Mouse (Mus musculus) cerebellum, adult 9-10 months (tissue): ENCODE measurements around the gene Lrp5.

Source experiments
- DNase-seq: peaks from one replicate; pipeline ENCODE4 v3.0.0; 2022

Lrp5 gene

DNA sequence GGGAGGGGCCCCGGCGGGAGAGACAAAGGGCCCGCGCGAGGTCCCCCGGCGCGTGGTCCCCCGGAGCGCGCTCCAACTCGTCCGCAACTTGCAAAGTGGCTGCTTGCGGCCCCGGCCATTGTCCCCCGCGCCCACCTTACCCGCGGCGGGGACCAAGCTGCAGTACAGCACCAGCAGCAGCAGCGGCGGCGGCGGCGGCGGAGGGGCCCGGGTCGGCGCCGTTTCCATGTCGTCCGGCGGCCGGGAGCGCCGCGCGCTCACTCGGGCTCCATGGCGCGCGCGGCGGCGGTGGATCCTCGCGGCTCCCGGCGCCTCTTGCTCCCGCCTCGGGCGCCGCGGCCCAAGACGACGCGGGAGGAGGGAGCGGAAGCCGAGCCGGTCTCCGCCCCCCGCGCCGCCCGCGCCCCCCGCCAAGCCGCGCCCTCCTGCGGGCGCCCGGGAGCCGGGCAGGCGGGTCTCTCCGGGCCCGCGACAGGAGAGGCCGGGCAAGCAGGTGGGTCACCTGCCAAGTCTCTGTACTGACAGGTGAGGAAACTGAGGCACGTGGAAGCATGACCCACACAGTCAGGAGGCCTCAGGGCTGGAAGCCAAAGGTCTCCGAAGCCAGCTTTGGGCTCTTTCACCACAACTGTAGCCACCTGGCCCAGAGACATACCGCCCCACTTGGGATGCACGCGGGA is at the start of gene Lrp5:
Lrp5 (minus strand) TSS at position 350 of the 680 bp plus-strand sequence.
- DNase-seq = no peak

DNA sequence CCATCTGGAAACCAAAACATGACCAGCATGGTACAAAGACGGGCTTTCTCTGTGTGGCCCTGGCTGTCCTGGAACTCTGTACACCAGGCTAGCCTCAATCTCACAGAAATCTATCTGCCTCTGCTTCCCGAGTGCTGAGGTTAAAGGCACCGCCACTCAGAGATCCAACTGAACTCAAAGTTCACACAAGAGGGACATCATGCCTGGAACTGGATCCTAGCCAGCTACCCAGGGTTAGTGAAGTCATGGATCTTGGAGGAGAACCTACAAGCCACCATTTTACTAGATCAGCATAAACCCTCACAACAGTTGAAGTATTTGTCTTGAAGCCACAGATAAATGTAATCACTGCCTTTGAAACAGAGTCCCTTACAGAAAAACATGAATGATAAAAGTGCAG is 49.6 kb upstream of the Lrp5 start:
- no peak for DNase-seq

GRCm38 (mm10) chr19:3730781-3731646 is 44.6 kb upstream of the Lrp5 start:
- no peak for DNase-seq

GRCm38 (mm10) chr19:3728901-3729300 is 42.5 kb upstream of the Lrp5 start:
- no peak for DNase-seq

- peak; percentile 86 for DNase-seq
Observed at GRCm38 (mm10) chr19:3724779-3725178, 38.4 kb upstream of the Lrp5 start.

- DNase-seq = peak; percentile 32
Observed at GRCm38 (mm10) chr19:3723904-3724303, 37.5 kb upstream of the Lrp5 start.

DNA sequence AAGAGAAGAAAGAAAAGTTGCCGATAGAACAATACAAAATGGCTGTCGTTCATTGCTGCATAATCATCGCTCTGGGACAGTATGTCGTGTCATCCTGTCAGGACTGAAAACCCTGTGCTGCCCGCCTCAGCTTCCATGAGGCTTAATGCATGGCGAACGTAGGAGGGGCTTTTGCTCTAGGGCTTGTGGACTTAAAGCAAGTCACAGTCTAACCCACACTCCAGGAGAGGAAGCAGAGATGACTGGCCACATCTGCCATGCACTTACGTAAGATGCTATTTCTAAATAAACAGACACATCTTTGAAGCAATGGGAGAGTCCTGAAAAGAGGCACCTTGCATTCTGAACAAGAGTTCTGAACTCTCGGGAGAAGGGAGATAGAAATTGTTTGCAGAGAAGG is 36.8 kb upstream of the Lrp5 start:
- DNase-seq = no peak

DNA sequence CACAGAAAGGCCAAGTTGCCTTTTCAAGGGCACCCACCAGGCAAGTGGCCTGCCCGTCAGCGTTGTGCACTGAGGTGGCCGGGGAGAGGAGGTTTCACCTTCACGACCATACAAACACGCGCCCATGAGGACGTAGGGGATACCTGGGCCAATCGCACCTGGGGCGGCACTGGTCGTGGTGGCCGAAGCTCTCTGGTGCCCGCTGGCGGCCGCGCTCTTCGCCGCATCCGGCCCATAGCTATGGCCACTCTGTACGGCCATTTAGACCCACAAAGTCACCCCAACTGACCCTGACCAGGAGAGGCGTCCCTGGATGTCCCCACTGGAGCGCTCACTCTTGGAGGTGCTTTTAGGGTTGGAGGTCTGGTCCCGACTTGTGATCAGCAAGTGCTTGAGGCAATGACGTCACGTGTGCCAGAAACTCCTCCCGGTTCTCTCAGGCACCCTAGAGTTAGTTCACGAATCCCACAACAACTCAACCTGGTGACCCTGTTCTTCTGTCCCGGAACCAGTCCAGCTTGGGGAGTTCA is 33.1 kb upstream of the Lrp5 start:
- DNase-seq = peak; percentile 71

DNA sequence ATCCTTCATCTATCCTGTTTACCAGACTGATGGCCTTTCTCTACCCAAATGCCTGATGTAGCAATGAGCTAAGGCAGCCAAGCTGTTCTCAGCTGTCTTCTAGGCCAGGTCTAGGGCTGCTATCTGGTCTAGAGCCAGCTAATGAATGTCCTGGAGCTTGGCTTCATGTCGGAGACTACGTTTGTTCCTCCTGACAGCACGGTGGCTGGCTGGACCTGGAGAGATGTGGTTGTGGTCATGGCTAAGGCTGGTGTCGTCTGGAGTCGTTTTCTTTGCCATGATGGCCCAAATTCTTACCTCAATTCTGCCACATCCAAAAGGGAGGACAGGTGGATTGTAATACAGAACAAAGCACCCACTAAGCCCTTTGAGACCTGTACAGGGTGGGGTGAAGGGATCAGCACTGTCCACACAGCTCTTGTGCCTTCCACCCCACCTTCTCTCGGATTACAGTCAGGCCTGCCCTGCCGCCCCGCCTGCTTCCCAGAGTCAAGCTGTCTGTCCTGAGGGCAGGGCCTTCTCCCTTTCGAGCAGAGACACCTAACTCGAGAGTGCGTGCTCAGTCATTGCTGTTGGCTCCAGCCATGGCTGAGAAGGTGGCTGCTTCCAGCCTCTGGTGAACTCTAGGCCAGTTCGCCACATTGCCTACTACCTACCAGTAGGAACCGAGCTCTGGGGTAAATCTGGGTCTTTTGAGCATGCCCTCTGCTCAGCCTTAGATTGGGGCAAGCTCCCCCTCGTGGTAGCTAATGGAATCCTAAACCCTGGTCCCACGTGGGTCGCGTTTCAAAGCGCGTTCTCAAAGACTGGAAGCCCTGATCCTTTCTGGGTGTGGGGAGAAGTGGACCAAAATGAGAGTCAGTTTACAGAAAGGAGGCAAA is 32.4 kb upstream of the Lrp5 start:
- peak; percentile 79 for DNase-seq

- DNase-seq = no peak
Observed at GRCm38 (mm10) chr19:3714381-3714780, 28.0 kb upstream of the Lrp5 start.

- no peak for DNase-seq
Observed at GRCm38 (mm10) chr19:3710436-3710835, 24.1 kb upstream of the Lrp5 start.

GRCm38 (mm10) chr19:3709013-3709787 is 22.8 kb upstream of the Lrp5 start:
- no peak for DNase-seq

DNA sequence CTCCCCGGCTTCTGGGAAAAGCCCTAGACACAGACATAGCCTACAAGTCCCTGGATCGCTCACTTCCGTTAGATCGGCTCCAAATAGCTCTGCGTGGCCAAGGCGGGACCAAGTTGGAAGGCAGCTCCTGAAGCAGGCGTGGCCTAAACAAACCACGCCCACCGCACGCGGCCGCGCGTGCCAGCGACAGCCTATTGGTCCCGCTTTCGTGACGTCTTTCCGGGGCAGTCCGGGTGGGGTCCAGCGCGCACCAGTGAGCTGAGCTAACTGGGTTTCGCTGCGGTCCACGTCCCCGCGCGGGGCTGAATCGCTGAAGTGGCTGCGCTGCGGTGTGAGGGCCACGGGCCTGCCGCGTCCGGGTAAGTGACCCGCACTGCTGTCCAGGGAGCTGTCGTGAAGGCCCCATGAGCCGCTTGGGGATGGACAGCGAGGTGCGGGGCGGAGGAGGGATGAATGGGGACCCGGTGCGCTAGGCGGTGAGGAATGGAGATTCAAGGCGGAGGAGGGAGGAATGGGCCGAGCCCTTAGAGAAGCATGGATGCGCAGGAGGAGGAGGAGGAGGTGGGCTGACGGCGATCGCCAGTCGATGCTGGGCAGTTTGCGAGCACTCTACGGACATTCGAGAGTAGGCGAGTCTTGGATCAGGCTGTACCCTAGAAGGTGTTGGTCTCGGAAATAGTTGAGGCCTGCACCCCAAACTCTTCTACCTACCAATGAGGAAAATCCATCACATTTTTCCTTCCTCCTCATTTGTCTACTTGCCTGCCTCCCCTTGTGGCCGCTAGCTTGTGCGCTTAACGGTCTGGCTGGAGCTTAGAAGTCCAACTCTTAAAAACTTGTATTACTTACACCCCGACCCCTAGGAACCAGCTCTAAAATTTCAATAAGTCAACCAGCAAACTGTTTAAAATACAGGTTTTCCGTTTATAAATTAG is 22.0 kb upstream of the Lrp5 start, which contains the start of gene 1810055G02Rik:
1810055G02Rik (plus strand) TSS at position 216 of the 935 bp plus-strand sequence.
- peak; percentile 99 for DNase-seq

DNA sequence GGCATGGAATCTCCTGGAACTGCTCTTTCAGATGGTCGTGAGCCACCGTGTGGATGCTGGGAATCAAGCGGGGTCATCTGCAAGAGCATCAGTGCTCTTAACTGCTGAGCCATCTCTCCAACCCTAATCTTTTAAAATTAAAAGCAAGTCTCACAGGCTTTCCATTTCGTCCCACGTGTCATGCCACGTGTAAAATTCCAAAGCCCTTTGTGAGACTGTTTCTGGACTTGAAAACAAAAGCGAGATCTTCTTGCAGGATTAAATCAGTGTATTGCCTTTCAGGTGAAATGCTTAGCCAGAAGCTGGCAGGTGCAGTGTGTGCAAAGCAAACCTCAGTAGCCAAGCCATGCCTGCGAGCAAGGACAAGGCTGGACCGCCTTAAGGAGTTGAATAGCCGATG is 21.2 kb upstream of the Lrp5 start:
- DNase-seq = peak; percentile 53

GRCm38 (mm10) chr19:3706258-3706657 is 19.9 kb upstream of the Lrp5 start:
- DNase-seq = peak; percentile 59

- DNase-seq = no peak
Observed at GRCm38 (mm10) chr19:3702460-3702859, 16.1 kb upstream of the Lrp5 start.

DNA sequence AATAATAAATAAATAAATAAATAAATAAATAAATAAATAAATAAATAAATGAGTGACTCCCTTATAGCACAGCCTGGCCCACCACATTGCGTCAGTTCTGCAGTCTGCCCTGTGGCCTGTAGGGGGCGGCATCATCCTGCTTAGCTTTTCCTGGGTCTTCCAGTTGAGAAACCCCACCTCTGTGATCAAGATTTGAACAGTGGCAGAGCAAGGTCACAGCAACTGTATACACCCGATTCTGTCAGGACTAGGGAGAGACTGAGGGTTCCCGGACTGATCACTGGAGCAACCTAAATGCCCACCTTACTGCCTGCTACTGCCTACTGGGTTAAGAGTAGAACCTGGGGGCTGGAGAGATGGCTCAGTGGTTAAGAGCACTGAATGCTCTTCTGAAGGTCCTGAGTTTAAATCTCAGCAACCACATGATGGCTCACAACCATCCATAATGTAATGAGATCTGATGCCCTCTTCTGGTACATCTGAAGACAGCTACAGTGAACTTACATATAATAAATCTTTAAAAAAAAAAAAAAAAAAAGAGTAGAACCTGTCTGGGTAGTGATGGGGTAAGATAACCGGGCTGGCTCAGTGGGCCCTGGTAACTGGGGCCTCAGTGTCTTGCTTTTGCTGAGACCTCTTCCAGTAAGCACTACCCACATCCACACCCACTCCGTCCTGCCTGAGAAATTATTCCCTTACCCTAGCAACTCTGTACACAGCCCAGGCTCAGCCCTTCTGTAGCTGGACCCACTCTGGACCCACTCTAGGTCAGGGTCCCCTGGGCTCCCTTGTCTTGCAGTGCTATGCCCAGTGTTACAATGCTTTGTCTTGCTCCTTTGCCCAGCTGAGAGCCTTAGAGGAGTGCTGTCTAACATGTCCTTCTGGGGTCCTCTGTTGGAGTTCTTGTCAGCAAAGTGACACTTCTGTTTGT is 13.4 kb upstream of the Lrp5 start:
- peak; percentile 86 for DNase-seq

DNA sequence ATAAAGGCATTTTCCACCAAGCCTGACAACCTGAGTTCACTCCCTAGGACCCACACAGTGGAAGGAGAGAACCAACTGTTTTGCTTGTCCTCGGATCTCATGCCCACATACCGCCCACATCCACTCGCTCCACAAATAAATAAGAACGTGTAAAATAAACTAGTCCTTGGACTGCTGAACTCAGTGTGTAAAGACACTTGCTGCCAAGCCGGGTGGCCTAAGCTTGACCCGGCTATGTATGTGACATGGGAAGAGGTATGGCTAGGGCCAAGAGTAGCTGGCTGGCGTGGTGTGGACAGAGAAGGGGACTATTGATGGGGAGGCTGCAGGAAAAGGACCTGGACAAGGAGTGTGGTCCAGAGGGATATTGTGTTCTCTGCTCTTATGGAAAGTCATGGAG is 11.7 kb upstream of the Lrp5 start:
- DNase-seq = no peak

- DNase-seq = no peak
Observed at GRCm38 (mm10) chr19:3695976-3696375, 9.6 kb upstream of the Lrp5 start.

DNA sequence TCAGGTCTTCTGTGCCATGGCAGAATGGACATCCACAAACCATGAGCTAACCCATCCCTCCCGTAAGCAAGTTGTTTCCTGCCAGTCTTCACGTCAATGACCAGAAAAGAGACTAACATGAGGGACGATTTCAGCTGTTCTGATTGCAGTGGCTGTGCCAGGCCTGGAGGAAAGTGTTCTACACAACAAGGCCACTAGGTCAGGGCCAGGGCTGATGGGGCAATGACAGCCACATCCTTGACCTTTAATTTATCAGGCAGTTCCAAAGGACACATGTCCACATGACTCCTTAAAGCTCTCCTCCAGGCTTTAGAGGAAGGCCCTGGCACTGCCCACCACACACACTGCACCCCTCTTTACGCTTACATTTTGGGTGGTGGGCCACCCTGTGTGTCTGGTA is 9.1 kb upstream of the Lrp5 start:
- no peak for DNase-seq
